Mouse (Mus musculus) neural tube, embryonic 15.5 days (tissue): ENCODE results near the gene Itpkb. TPM values are rescaled to one million over a fixed set of nuclear protein-coding genes. Genes with fewer than 3 reads are reported as not detected.

Experiments used
- ATAC-seq: fragments of 200-750 bp; cut with Nextera tagmentation; 2 replicates; pipeline ENCODE4 v1.8.0; 2017; ENCODE audit warnings: mild to moderate bottlenecking, moderate TSS enrichment, moderate library complexity; ENCODE audit not compliant: low FRiP score
- H3K27ac ChIP-seq: fragments of 300-500 bp; sonication (generic); replicated peaks from 2 replicates; pipeline ENCODE4 v1.5.1; 2015; ENCODE audit warnings: mild to moderate bottlenecking, inconsistent platforms
- H3K27me3 ChIP-seq: fragments of 300-500 bp; sonication (generic); replicated peaks from 2 replicates; pipeline ENCODE4 v1.6.1; 2015; ENCODE audit warnings: inconsistent platforms
- H3K36me3 ChIP-seq: fragments of 300-500 bp; sonication (generic); 2 replicates; pipeline ENCODE4 v1.6.1; 2015; ENCODE audit warnings: inconsistent platforms
- H3K4me1 ChIP-seq: fragments of 300-500 bp; sonication (generic); 2 replicates; pipeline ENCODE4 v1.6.1; 2015; ENCODE audit warnings: inconsistent platforms
- H3K4me2 ChIP-seq: fragments of 300-500 bp; sonication (generic); 2 replicates; pipeline ENCODE4 v1.6.1; 2015; ENCODE audit warnings: inconsistent platforms, mild to moderate bottlenecking, moderate library complexity
- H3K4me3 ChIP-seq: fragments of 300-500 bp; sonication (generic); replicated peaks from 2 replicates; pipeline ENCODE4 v1.5.1; 2015; ENCODE audit warnings: mild to moderate bottlenecking, inconsistent platforms
- H3K9ac ChIP-seq: fragments of 300-500 bp; sonication (generic); replicated peaks from 2 replicates; pipeline ENCODE4 v1.6.1; 2015; ENCODE audit warnings: mild to moderate bottlenecking, inconsistent platforms
- H3K9me3 ChIP-seq: fragments of 300-500 bp; sonication (generic); replicated peaks from 2 replicates; pipeline ENCODE4 v1.6.1; 2016; ENCODE audit warnings: inconsistent platforms
- WGBS: fragments of 180-500 bp; shearing (Covaris S2); methylation state at CpG from one replicate; pipeline ENCODE4 v1.1.7; 2015; ENCODE audit warnings: mixed read lengths; 5-methylcytosine and 5-hydroxymethylcytosine counted together
- polyA plus RNA-seq: library from polyadenylated mRNA; unstranded; fragments of >200 nt; fragmentation: Nextera tagmentation; extraction: Ambion mirVana; gene quantifications from 2 replicates; pipeline ENCODE4 v1.2.1, GENCODE M21; 2015

Gene Itpkb
- polyA plus RNA-seq, 1 experiment from 2014 or later = 4.1 TPM

DNA sequence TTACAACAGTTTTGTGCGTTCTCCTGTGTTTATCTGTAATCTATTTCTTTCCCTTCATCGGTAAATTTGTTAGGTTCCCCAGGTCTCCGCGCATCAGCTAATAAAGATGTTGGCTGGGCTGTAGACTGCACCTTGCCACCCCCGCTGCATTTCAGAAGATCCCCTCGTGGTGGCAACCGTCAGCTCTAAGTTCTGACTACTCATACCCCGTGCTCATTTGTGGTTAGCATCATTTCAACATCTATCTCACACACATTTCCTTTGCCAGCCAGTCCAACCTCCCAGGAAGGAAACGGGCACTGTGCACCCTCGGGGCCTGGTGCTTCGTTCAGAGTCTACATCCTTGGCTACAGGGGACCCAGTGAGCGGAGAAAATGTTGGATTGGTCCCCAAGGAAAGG, 101.5 kb downstream of the Itpkb start:
- H3K27me3 ChIP-seq = no peaks in the 10 kb centered on the region
- no peak for ATAC-seq
- no peaks in the 10 kb centered on the region for H3K36me3 ChIP-seq
- H3K9ac ChIP-seq = no peak overlapping the region
- WGBS = 62% methylated on average over 12 of the region's 12 CpGs
- H3K4me1 ChIP-seq = peaks cover 39% of the 10 kb centered on the region
- no peak overlapping the region for H3K4me2 ChIP-seq
- no peaks in the 10 kb centered on the region for H3K9me3 ChIP-seq
- no peak overlapping the region for H3K4me3 ChIP-seq
- H3K27ac ChIP-seq = 0 out of 2 replicates have a peak overlapping the region, but pooled peaks have one; percentile 37

DNA sequence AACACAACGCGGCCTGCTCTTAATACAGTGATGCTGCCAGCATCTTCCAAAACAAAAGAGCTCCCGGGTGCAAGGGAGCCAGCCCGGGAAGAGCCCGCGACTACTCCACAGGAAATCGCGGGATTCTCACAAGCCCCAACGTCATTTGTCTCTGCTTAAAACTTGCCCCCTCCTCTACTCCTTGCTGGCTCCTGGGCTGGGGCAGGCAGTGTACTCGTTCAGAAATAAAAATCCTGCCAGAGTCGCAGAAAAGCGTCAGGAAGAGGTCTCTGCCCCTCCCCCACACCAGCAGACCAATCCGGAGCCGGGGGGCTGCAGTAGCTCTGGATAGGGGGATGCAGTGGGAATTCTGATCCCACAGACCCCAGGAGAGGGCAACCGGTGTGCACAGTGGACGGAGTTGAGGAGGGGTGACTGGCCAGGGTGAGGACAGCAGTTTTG, 102.8 kb downstream of the Itpkb start:
- H3K4me3 ChIP-seq = peak overlapping the region; percentile 33
- H3K4me1 ChIP-seq = peaks cover 34% of the 10 kb centered on the region
- H3K9me3 ChIP-seq = no peaks in the 10 kb centered on the region
- no peaks in the 10 kb centered on the region for H3K27me3 ChIP-seq
- H3K4me2 ChIP-seq = peak overlapping the region; percentile 60
- peak overlapping the region; percentile 38 for H3K9ac ChIP-seq
- H3K27ac ChIP-seq = peak overlapping the region; percentile 37; the same call in 1 of the 2 replicates
- H3K36me3 ChIP-seq = no peaks in the 10 kb centered on the region
- WGBS = 1% methylated on average over 16 of the region's 16 CpGs
- ATAC-seq = peak; percentile 34; the same call in 1 of the 2 replicates

- H3K27me3 ChIP-seq = no peaks in the 10 kb centered on the region
- H3K4me2 ChIP-seq = 0 out of 2 replicates have a peak overlapping the region, but pooled peaks have one; percentile 7
- no peaks in the 10 kb centered on the region for H3K36me3 ChIP-seq
- peak; percentile 89 for ATAC-seq
- WGBS = 20% methylated on average over 7 of the region's 7 CpGs
- H3K9ac ChIP-seq = no peak overlapping the region
- peak overlapping the region; percentile 37; the same call in 1 of the 2 replicates for H3K27ac ChIP-seq
- no peaks in the 10 kb centered on the region for H3K9me3 ChIP-seq
- H3K4me1 ChIP-seq = peaks cover 32% of the 10 kb centered on the region
- no peak overlapping the region for H3K4me3 ChIP-seq
These were observed 103.7 kb downstream of the Itpkb start for GRCm38 (mm10) chr1:180433796-180434566.

- no peak overlapping the region for H3K4me3 ChIP-seq
- no peak overlapping the region for H3K9ac ChIP-seq
- peaks cover 32% of the 10 kb centered on the region for H3K4me1 ChIP-seq
- H3K27ac ChIP-seq = no peak overlapping the region
- WGBS = 13% methylated on average over 9 of the region's 9 CpGs
- H3K4me2 ChIP-seq = 0 out of 2 replicates have a peak overlapping the region, but pooled peaks have one; percentile 7
- H3K36me3 ChIP-seq = no peaks in the 10 kb centered on the region
- no peaks in the 10 kb centered on the region for H3K9me3 ChIP-seq
- no peaks in the 10 kb centered on the region for H3K27me3 ChIP-seq
- ATAC-seq = no peak
These were observed 104.6 kb downstream of the Itpkb start for GRCm38 (mm10) chr1:180434925-180435324.

GRCm38 (mm10) chr1:180439496-180439895, 109.2 kb downstream of the Itpkb start:
- no peak overlapping the region for H3K27ac ChIP-seq

DNA sequence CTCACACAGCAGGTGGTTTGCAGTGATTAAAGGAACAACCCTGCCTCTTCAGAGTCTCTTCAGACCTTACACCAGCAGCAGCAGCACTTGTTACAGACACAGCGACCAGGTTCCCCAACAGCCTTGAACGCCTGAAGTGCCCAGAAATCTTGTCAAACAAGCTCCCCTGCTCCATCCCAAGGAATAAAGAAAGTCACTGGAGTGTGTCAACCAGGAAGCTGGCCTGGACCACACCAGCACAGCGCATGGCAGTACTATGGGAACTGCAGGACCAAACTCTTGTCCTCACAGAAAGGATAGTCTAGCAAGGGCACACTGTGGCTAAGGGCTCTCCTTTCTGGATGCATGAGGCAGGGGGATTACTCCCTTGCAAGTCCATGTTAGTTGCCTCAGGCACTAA, 114.1 kb downstream of the Itpkb start:
- no peaks in the 10 kb centered on the region for H3K9me3 ChIP-seq
- H3K9ac ChIP-seq = no peak overlapping the region
- WGBS = 70% methylated on average over 3 of the region's 3 CpGs
- H3K36me3 ChIP-seq = no peaks in the 10 kb centered on the region
- no peak for ATAC-seq
- H3K4me2 ChIP-seq = no peak overlapping the region
- H3K27me3 ChIP-seq = no peaks in the 10 kb centered on the region
- no peak overlapping the region for H3K4me3 ChIP-seq
- H3K4me1 ChIP-seq = peaks cover 7% of the 10 kb centered on the region
- no peak overlapping the region for H3K27ac ChIP-seq

More at GRCm38 (mm10) chr1:180439496-180439895, 109.2 kb downstream of the Itpkb start:
- Histone ChIP-seq H3K9me3 (no peaks in the 10 kb centered on the region), H3K4me1 (peaks cover 9% of the 10 kb centered on the region), H3K4me2 (no peak overlapping the region), H3K27me3 (no peaks in the 10 kb centered on the region), H3K36me3 (no peaks in the 10 kb centered on the region), H3K4me3 (no peak overlapping the region), H3K9ac (no peak overlapping the region)
- WGBS = 81% methylated on average over 4 of the region's 4 CpGs
- no peak for ATAC-seq

GRCm38 (mm10) chr1:180449641-180450040, 119.4 kb downstream of the Itpkb start:
- Histone ChIP-seq H3K9me3 (no peaks in the 10 kb centered on the region), H3K9ac (no peak overlapping the region), H3K27ac (no peak overlapping the region), H3K4me2 (no peak overlapping the region), H3K36me3 (no peaks in the 10 kb centered on the region), H3K4me1 (peaks cover 7% of the 10 kb centered on the region), H3K27me3 (no peaks in the 10 kb centered on the region), H3K4me3 (no peak overlapping the region)
- 56% methylated on average over 2 of the region's 2 CpGs for WGBS
- no peak for ATAC-seq

- ATAC-seq = no peak
- 52% methylated on average over 6 of the region's 6 CpGs for WGBS
- Histone ChIP-seq H3K9me3 (no peaks in the 10 kb centered on the region), H3K4me3 (no peak overlapping the region), H3K9ac (no peak overlapping the region), H3K27me3 (no peaks in the 10 kb centered on the region), H3K27ac (peak overlapping the region; percentile 66), H3K4me1 (peaks cover 50% of the 10 kb centered on the region), H3K36me3 (no peaks in the 10 kb centered on the region), H3K4me2 (no peak overlapping the region)
These were observed 128.0 kb downstream of the Itpkb start for GRCm38 (mm10) chr1:180458274-180458673.

- Histone ChIP-seq H3K4me2 (no peak overlapping the region), H3K9me3 (no peaks in the 10 kb centered on the region), H3K27ac (peak overlapping the region; percentile 66), H3K9ac (no peak overlapping the region), H3K36me3 (no peaks in the 10 kb centered on the region), H3K27me3 (no peaks in the 10 kb centered on the region), H3K4me1 (peaks cover 50% of the 10 kb centered on the region), H3K4me3 (no peak overlapping the region)
- ATAC-seq = no peak
- 63% methylated on average over 3 of the region's 3 CpGs for WGBS
These were observed 128.4 kb downstream of the Itpkb start for GRCm38 (mm10) chr1:180458680-180459079.

GRCm38 (mm10) chr1:180460721-180461120, 130.4 kb downstream of the Itpkb start:
- 0 out of 2 replicates have a peak overlapping the region, but pooled peaks have one; percentile 33 for H3K27ac ChIP-seq
- no peak overlapping the region for H3K4me3 ChIP-seq
- no peak overlapping the region for H3K4me2 ChIP-seq
- peaks cover 50% of the 10 kb centered on the region for H3K4me1 ChIP-seq
- 0 out of 2 replicates have a peak, but pooled peaks have one; percentile 23 for ATAC-seq
- H3K27me3 ChIP-seq = no peaks in the 10 kb centered on the region
- no peak overlapping the region for H3K9ac ChIP-seq
- WGBS = 46% methylated on average over 5 of the region's 5 CpGs
- no peaks in the 10 kb centered on the region for H3K9me3 ChIP-seq
- H3K36me3 ChIP-seq = no peaks in the 10 kb centered on the region

DNA sequence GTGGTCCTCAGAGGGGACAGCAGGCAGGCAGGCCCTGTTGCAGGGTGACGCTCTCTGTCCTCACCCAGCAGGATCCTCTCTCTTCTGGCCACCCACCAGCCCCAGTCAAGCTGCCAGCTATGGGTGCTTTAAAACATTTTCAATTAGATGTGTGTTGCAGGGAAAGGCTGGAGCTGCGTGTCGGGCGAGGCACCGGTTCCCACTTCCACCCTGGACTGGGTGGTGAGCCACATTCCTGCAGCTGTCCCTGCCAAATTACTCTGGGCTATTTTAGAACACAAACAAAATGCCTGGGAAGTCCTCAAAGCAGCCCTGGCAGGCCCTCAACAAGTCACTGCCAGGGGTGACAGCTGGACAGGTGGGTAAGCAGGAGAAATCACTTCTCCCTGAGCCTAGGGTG, 132.1 kb downstream of the Itpkb start:
- Histone ChIP-seq H3K9me3 (no peaks in the 10 kb centered on the region), H3K4me1 (peaks cover 46% of the 10 kb centered on the region), H3K27me3 (no peaks in the 10 kb centered on the region), H3K4me2 (no peak overlapping the region), H3K9ac (no peak overlapping the region), H3K4me3 (no peak overlapping the region), H3K27ac (peak overlapping the region; percentile 45; the same call in 1 of the 2 replicates), H3K36me3 (no peaks in the 10 kb centered on the region)
- no peak for ATAC-seq
- 74% methylated on average over 5 of the region's 5 CpGs for WGBS

GRCm38 (mm10) chr1:180462983-180463475, 132.7 kb downstream of the Itpkb start:
- Histone ChIP-seq H3K36me3 (no peaks in the 10 kb centered on the region), H3K27ac (no peak overlapping the region), H3K4me3 (no peak overlapping the region), H3K4me1 (peaks cover 40% of the 10 kb centered on the region), H3K4me2 (no peak overlapping the region), H3K27me3 (no peaks in the 10 kb centered on the region), H3K9me3 (no peaks in the 10 kb centered on the region), H3K9ac (no peak overlapping the region)
- 88% methylated on average over 5 of the region's 5 CpGs for WGBS
- no peak for ATAC-seq
